Mouse (Mus musculus): ENCODE results near the gene Kbtbd4.
"Not testable (repeated sequence)": the region's sequence is repeated elsewhere in the genome, so short reads cannot be mapped to it uniquely, and the experiment has no call there.

The Kbtbd4 gene

GRCm38 (mm10) chr2:90904076-90904855 is at the start of gene Kbtbd4, which contains the start of gene Ndufs3:
Gene Kbtbd4 (plus strand): TSS chr2:90904740.
Gene Ndufs3 (minus strand): TSS chr2:90904827.
- DNase-seq = peak; percentile 93

GRCm38 (mm10) chr2:90861486-90861885 is 43.1 kb upstream of the Kbtbd4 start:
- no peak for DNase-seq

- DNase-seq = no peak
Observed at GRCm38 (mm10) chr2:90864184-90864583, 40.4 kb upstream of the Kbtbd4 start.

- DNase-seq = peak; percentile 91 to 94
Observed at GRCm38 (mm10) chr2:90866524-90866923, 38.0 kb upstream of the Kbtbd4 start.

- DNase-seq = no peak
Observed at GRCm38 (mm10) chr2:90870136-90870601, 34.4 kb upstream of the Kbtbd4 start.

GRCm38 (mm10) chr2:90871180-90871961 is 33.2 kb upstream of the Kbtbd4 start:
- DNase-seq = peak in 1 of 2 experiments; percentile 68

- peak; percentile 47 to 57 for DNase-seq
Observed at GRCm38 (mm10) chr2:90874025-90874424, 30.5 kb upstream of the Kbtbd4 start.

- DNase-seq = no peak
Observed at GRCm38 (mm10) chr2:90875239-90875638, 29.3 kb upstream of the Kbtbd4 start.

- DNase-seq = no peak
Observed at GRCm38 (mm10) chr2:90877584-90878259, 26.8 kb upstream of the Kbtbd4 start.

GRCm38 (mm10) chr2:90879419-90879818 is 25.1 kb upstream of the Kbtbd4 start:
- DNase-seq = no peak

GRCm38 (mm10) chr2:90880144-90880785 is 24.3 kb upstream of the Kbtbd4 start:
- no peak for DNase-seq

- no peak for DNase-seq
Observed at GRCm38 (mm10) chr2:90881824-90882223, 22.7 kb upstream of the Kbtbd4 start.

GRCm38 (mm10) chr2:90885218-90886041 is 19.1 kb upstream of the Kbtbd4 start, which contains the start of gene C1qtnf4:
Gene C1qtnf4 (plus strand): TSS chr2:90885860.
- DNase-seq = peak; percentile 76 to 78

- peak; percentile 52 to 53 for DNase-seq
Observed at GRCm38 (mm10) chr2:90886436-90886835, 18.1 kb upstream of the Kbtbd4 start.

GRCm38 (mm10) chr2:90887627-90888026 is 16.9 kb upstream of the Kbtbd4 start:
- no peak for DNase-seq

- peak; percentile 78 to 80 for DNase-seq
Observed at GRCm38 (mm10) chr2:90889550-90890548, 14.7 kb upstream of the Kbtbd4 start.

- no peak for DNase-seq
Observed at GRCm38 (mm10) chr2:90893673-90894298, 10.8 kb upstream of the Kbtbd4 start.

- DNase-seq = not testable (repeated sequence)
Observed at GRCm38 (mm10) chr2:90894299-90894677, 10.3 kb upstream of the Kbtbd4 start.

- no peak for DNase-seq
Observed at GRCm38 (mm10) chr2:90903398-90903797, 1.1 kb upstream of the Kbtbd4 start.

GRCm38 (mm10) chr2:90904856-90905224 is 300 bp downstream of the Kbtbd4 start:
- no peak for DNase-seq

Data from cerebellum, postnatal 14 days (tissue).